Mouse (Mus musculus) large intestine, adult 2 months (tissue): ENCODE results near the gene S100pbp. TPM values are rescaled to one million over a fixed set of nuclear protein-coding genes. Genes with fewer than 3 reads are reported as not detected.

Experiments
- DNase-seq: peaks from one replicate; pipeline ENCODE4 v3.0.0-alpha.2; 2012; ENCODE audit warnings: low read depth, low spot score
- WGBS: fragments of 180-500 bp; shearing (Covaris S2); methylation state at CpG from one replicate; pipeline ENCODE4 v1.1.7; 2018; 5-methylcytosine and 5-hydroxymethylcytosine counted together
- polyA plus RNA-seq: library from polyadenylated mRNA; depleted of rRNA; stranded (reverse); fragments of >200 nt; gene quantifications from 2 replicates; pipeline ENCODE4 v1.2.3, GENCODE M21; 2012

Gene S100pbp
- polyA plus RNA-seq, 1 experiment: 4.8 TPM

DNA sequence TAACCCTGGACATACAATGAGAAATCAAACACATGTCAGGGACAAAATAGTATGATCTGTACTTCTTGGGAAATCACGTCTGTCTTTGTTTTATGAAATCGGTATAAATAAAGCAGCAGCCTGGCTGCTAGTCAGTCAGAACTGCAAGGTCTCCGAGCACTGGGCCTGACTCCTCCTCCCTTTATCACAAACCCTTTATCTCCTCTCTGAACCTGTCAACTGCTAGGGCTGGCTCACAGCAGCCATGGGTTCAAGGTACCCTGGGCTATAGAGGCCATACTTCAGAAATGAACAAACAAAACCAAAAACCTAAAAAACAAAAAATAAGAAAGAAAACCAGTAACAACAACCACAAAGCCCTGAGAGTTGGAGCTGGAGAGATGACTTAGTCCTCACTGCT, 31.0 kb downstream of the S100pbp start:
- WGBS: 14% methylated on average over 3 of the region's 3 CpGs
- no peak for DNase-seq

- peak; percentile 44 for DNase-seq
- 12% methylated on average over 5 of the region's 5 CpGs for WGBS
Observed at GRCm38 (mm10) chr4:129157541-129157940, 32.0 kb downstream of the S100pbp start.

DNA sequence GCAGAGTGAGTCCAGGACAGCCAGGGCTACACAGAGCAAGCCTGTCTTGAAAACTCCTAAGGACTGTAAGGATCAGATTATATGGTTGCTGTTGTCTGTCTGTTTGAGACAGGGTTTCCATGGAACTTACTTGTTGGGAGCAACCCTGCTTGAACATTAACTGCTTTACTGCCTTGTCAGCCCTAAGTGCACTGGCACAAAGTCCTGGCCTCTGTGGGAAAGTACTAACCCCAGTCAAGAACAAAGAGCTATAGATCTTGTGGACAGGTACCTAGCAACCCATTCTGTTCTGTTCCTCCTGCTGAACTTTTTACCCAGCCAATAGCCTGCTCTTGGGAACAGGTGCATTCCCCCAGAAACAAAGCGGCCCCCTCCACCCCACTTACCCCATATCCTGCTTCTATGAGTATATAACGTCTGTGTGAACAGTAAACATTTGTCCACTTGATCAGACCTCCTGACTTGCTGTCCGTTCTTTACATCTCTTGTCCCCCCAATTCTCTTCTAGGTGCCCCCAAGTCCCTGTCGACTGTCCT, 38.2 kb downstream of the S100pbp start:
- DNase-seq: peak; percentile 55
- 33% methylated on average over 4 of the region's 4 CpGs for WGBS

DNA sequence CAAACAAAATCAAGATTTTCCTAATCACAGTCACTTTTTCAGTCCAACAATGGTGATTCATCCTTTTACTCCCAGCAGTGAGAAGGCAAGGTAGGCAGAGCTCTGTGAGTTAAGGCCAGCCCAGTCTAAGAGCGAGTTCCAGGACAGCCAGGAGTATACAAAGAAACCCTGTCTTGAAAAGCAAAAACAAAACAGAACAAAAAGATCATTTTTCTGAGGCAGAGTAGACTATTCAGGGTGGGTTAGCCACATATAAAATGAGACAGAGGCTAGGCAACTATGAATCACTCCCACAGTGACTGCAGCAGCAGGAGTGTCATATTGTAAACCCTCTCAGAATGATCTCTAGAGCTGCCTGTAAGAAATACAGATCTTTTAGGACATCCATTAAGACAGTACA, 40.2 kb downstream of the S100pbp start:
- WGBS: 73% methylated on average over 1 of the region's 1 CpGs
- no peak for DNase-seq

GRCm38 (mm10) chr4:129147552-129148103, 41.9 kb downstream of the S100pbp start:
- DNase-seq: no peak
- WGBS: 87% methylated on average over 13 of the region's 13 CpGs

- DNase-seq: no peak
- whole genome bisulfite sequencing: 31% methylated on average over 2 of the region's 2 CpGs
Observed at GRCm38 (mm10) chr4:129146392-129146791, 43.1 kb downstream of the S100pbp start.

GRCm38 (mm10) chr4:129145943-129146342, 43.6 kb downstream of the S100pbp start:
- WGBS: 56% methylated on average over 4 of the region's 4 CpGs
- no peak for DNase-seq

DNA sequence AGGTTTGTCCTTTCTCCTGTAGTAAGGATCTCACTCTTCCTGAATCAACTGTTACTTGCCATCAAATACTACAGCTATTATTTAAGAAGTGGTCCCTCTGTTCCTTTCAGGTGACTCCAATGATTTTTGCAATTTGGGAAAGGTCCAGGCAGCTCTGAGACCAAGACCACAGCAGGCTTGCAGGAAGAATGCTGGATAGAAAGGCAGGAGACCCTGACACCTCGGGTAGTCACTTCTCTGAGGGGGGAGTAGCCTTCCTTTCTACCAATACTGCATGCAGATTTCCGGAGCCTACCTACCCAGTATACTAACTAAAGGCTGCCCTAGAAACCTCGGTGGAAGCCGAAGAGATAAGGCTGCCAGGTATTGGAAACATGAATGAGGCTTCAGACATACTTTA, 44.1 kb downstream of the S100pbp start:
- no peak for DNase-seq
- WGBS: 52% methylated on average over 4 of the region's 4 CpGs

DNA sequence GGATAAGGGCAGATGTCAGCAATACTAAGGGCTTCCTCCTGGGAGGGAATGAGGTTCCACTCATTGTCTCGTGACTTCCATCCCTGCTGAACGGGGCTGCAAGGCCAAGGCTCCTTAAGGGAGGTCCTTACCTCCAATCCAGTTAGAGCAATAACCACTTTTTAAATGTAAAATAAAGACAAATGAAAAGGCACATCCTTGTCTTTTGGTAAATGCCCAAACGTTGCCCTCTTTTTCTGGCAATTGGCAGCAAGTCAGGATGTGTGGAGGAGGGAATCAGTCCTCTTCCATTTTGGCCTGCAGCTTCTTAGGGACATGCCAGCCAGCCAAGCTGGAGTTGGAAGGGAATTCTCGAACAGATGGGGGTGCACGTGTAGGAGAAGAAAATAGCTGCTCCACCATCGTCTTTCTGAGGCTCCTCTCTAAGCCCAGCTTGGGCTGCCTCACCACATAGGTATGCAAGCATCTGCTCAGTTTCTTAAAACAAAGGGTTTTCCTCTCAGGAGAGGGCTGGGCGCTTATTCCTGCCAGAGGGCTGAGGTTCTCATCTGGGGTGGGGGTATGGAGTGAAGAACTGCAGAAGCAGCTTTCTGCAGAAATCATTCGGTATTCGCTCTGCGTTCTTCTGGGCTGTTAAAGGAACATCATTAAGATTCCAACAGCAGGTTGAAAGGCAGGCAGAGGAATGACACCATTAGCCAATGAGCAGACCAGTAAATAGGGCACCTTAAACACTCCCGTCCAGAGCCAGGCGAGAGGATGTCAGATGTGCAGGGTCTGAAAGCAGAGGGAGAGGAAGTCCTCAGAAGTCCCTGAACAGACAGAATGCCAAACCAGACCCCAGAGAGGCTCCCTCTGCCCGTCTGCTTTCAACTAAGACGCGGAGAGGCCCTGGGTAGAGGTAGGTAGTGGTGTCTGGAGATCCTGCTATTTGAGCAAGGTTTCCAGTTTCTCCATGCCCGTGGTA, 44.8 kb downstream of the S100pbp start:
- WGBS: 73% methylated on average over 16 of the region's 16 CpGs
- no peak for DNase-seq

DNA sequence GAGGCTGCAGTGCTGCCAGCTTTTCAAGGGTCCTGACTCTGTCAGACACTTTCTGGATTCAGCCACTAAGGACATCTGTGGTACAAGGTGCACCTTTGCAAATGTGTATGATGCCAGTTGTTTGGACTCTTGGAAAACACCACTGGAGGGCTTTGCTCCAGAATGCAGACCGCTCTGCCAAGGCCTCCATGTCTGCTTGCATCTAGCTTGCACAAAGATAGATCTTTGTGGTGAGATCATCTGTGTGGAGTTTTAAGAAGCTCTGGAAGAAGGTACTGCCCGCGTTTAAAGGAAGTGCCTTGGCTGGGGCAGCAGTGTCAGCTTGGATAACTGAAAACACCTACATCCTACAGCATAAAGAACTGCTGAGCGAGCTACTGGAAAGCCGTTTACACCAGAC, 46.0 kb downstream of the S100pbp start:
- DNase-seq: no peak

DNA sequence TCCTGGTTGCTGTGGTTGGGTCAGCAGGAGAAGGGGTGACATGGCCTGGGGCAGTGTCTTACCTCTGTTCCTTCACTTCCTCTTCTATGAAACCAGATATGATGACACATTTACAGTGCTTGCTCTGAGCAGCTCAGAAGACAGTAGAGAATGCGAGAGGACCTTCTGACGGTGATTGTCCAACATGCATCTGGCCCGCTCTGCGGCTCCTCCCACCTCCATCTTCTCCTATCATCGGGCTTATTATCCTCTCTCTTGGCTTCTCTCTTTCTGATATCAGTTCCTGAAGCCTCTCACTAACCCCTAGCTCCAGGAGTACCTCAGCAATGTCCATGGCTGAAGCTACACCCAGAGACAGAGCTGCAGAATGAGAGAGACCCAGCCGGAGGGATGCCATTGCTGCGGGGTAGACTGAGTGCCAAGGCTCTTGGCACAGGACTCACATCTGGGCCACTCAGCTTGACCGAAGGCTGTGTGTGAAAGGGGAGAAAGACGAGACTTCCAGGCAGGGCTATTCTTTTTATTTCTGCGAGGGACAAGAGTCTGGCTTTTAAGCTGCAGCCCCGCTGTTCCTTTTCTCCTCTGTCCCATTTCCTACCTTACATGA, 47.0 kb downstream of the S100pbp start:
- WGBS: 85% methylated on average over 11 of the region's 11 CpGs
- no peak for DNase-seq

More for the DNA sequence above, 46.0 kb downstream of the S100pbp start:
- 78% methylated on average over 5 of the region's 5 CpGs for WGBS

- DNase-seq: no peak
- 76% methylated on average over 17 of the region's 17 CpGs for WGBS
Observed at GRCm38 (mm10) chr4:129141560-129142438, 47.7 kb downstream of the S100pbp start.

DNA sequence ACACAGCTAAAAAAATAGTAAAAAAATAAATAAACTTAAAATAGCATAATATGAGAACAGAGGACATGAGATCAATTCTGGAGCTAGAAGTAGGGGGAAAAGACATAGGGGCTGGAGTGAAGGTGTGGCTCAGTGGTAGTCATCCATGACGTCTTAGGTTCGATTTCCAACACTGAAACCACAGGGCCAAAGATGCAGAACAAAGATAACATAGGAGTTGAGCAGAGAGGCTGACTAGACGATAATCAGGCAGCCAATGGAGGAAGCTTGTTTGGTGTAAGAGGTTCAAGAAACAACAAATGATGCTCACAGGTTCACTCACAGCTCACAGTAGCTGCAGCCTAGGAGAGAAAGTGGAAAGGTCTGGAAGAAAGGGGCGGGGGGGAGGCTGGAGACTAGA, 48.7 kb downstream of the S100pbp start:
- DNase-seq: no peak
- 87% methylated on average over 4 of the region's 4 CpGs for WGBS

GRCm38 (mm10) chr4:129139642-129140041, 49.9 kb downstream of the S100pbp start:
- no peak for DNase-seq
- 76% methylated on average over 5 of the region's 5 CpGs for whole genome bisulfite sequencing

DNA sequence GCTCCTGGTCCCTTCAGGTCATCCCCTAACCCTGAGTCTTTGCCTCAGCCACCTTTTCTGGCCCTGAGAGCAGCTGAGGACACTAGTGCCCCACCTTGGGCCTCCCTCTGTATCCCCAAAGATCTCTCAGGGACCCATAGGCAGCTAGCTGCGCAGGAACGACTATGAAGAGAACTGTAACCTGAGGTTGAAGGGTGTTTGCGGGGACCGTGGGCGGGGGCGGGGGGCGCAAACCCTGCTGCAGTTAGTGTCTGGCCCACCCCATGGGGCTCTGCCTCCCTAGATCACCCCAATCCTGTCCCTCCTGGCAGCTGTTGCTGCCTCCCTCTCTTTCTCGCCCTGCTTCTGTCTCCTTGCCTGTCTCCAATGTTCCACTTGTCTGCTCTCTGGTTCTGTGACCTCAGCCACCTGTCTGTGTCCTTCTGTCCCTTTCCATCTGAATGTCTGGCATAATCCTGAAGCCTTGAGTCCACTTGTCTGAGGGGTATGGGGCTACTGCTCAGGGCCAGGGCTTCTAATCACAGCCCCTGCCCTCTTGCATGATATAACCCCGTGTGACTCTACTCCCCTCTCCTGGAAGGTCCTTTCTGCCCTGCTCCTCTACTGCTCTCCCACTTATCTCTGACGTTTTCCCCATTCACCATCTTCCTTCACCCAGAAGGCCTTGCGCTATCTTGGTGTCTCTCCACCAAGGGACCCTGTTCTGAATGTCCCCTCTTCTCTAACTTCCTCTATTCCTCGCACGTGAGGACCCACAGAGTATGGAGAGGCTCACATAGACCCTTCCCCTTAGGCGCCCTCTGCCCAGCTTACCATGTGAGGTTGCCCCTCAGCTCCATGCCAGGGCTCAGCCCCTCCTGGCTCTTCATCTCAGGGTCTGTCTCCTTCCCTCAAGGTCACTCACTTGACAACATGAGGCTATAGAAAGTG, 51.9 kb downstream of the S100pbp start:
- WGBS: 64% methylated on average over 14 of the region's 14 CpGs
- DNase-seq: no peak

- WGBS: 6% methylated on average over 56 of the region's 80 CpGs
Observed at GRCm38 (mm10) chr4:129136579-129137391, 52.7 kb downstream of the S100pbp start, which contains the start of gene Fndc5. Gene Fndc5, plus strand, starts transcription at chr4:129136999.

GRCm38 (mm10) chr4:129136189-129136578, 53.3 kb downstream of the S100pbp start:
- 52% methylated on average over 9 of the region's 9 CpGs for WGBS
- no peak for DNase-seq

More at GRCm38 (mm10) chr4:129136579-129137391, 52.7 kb downstream of the S100pbp start, which contains the start of gene Fndc5:
- no peak for DNase-seq
